Mouse (Mus musculus) cerebellum, postnatal 4 days (tissue): ENCODE results near the gene Ccl11.

Source experiments
- DNase-seq, 2 experiments: peaks; one replicate each; pipeline ENCODE4 v3.0.0; 2022; ENCODE audit warnings: low spot score in 2 of 2, mixed read lengths in 1 of 2

The Ccl11 gene

GRCm38 (mm10) chr11:82057646-82058045 is at the start of gene Ccl11:
Gene Ccl11, plus strand, starts transcription at chr11:82057823.
- no peak for DNase-seq

DNA sequence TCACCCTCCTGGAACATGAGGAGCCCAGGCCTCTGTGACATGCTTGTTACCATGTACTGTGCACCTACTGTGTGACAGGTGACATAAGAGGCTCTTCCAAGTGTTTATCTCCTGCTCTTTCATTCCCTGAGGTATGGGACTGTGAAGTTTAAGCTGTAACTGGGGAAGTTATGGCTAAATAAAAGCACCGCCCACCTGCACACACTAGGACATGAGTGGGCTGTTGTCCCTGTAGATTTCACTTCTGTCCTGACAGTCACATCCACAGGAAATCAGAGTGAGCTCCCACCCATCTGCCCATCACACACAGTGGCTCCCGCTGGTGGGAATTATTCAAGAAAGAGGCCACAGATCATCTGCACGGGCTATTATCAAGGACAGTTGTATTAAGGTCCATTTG is 47.5 kb upstream of the Ccl11 start:
- DNase-seq, result no peak

DNA sequence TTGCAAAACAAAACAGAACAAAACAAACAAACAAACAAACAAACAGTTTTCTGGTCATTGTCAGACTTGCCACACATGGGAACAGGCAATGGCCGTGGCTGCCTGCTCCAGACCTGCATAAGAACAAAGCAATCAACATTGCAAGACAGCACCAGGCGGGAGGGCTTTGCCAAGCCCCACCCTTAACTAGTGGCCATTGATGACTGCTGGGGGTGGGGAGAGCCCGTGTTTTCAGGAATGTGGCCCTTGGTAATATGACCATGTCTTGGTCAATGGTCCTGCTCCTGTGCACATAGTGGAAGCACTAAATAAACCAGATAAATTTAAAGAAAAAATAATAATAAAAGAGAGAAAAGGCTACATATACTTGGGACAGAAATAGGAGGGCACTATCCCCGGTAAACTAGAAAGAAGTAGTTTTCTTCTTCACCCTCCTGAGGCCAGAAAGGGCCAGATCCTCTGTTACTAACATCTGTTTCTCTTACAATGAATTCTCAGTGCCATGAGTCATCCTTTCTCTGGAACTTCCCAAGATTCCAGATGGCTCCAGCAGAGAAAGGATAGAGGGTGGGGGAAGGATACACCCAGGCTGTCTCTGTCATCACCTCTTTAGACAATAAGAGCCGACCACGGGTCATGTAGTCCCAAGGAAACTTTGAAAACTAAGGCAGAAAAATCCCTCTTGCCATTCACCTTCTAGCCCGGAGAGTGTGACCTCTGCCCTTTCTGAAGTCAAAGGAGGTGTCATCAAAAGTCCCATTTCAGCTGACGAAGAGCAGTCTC is 46.0 kb upstream of the Ccl11 start:
- no peak for DNase-seq

DNA sequence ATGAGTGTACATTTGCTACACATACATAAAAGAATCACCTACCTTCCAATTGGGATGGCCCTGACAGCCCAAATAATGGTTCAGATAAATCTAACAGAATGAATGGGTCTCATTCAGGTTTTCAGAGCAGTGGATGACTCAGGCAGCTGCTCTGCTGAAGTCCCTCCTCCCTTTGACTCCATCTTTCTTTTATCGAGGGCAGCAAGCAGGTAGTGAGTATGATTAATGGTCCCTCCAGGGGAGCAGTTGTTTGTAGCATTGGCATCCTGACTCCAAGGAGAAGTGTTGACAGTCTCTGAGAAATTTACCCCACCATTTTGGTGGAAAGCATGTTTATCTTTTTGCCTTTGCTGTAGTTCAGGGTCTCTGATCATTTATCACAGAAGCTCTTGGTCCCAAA is 43.9 kb upstream of the Ccl11 start:
- no peak for DNase-seq

GRCm38 (mm10) chr11:82015066-82015465 is 42.6 kb upstream of the Ccl11 start:
- DNase-seq, result no peak

GRCm38 (mm10) chr11:82016181-82016780 is 41.3 kb upstream of the Ccl11 start:
- DNase-seq, result no peak

DNA sequence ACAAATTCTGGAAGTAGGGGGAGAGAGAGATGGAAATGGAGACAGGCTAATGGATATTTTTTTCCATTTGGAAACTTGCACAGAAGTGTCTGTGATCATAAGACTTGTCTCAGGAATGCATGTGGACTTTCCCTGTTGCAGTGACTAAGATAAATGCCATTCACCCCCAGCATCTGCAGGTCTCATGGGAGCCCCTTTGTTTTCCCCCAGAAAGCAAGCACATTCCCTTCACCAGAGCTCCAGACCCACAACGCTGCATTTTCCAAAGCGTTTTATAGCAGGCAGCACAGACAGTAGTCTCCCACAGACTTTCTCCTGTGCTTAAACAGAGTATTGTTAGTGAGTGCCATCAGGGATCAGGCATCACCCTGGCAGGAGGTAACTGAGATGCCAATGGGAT is 38.2 kb upstream of the Ccl11 start:
- DNase-seq, result no peak

DNA sequence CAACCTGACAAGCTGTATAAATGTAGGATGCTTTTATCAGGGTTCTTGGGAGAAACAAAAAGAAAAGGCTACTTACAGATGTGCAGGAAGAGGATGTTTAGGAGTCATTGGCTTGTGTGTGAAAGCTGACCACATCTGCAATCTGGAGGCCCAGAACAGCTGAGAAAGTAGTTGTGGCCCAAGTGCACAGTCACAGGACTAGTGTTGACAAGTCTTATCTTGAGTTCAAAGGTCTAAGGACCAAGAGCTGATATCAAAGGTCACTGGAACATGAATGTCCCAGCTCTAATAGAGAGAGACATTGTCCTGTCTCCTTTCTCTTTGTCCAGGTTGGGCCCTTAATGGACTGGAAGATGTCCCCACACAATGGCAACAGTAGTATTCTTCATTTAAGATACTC is 37.8 kb upstream of the Ccl11 start:
- DNase-seq, result no peak

DNA sequence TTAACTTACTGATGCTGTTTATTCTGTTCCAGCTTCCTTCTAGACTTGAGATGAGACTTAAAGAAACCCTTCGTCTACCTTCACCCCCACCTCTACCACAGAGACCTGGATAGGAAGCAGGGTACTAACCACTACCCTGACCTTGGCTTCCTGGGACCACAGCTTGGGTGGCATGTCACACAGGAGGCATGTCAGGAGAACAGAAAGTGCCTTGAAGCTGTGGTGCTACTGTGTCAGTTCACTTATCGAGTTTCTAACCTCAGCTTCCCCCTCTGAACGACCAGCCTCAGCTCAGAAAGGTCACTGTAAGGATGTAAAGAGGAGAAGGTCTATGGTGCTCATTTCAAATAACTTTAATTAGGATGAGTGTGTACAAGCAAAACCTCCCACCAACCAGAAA is 36.2 kb upstream of the Ccl11 start:
- DNase-seq, result no peak

GRCm38 (mm10) chr11:82022504-82023056 is 35.0 kb upstream of the Ccl11 start:
- no peak for DNase-seq

DNA sequence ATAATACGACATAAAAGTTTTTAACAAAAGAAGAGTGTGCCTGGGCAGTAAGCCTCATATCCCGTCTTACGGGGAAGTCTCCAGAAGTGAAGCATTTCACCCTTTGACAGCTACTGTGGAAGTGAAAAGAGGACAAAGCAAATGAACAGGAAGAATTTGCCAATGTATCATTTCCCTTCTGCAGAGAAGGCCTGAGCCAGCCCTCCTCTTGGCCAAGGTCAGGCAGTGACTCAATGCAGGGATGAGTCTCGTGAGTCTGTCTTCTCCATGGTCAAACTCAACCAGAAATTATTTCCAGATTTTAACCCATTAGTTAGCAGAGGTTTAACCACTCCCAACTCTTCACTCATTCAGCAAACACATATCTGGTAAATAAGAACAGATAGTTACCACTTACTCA is 33.9 kb upstream of the Ccl11 start:
- DNase-seq, result no peak

DNA sequence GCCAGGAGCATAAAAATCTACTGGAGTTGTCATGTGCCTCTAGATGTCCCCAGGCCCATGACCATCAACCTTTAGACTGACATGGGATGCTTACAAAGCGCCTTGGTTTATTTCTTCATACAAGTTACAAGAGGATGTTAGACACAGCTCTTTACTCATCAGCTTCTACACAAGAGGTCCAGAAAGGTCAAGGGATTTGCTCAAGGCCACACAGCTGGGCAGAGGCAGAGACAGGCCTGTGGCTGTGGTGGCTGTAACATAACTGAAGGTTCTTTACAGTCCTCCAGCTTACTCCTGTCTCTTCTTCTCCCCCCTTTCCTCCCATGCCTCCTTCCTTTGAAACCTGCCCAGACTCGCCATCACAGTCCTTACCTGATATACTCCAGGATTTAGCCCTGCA is 27.5 kb upstream of the Ccl11 start:
- DNase-seq, result no peak

DNA sequence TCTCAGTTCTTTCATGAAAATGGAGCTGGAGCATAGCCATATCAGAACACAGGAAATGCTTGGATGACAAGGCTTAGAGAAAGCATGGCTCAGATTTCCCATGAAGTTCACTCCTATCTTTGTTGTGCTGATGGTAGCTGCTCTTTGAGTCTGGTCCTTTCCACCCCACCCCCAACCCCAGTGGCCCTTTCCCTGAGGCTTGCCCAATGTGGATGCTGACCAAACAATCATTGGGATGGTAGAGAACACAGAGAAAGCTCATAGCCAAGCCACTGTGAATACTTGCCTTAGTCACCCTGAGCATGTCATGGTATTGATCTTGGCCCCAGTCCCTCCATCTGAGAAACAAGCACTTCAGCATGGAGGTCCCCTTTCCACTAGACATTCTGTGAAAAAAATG is 25.5 kb upstream of the Ccl11 start:
- DNase-seq, result no peak

GRCm38 (mm10) chr11:82032678-82033344 is 24.8 kb upstream of the Ccl11 start:
- no peak for DNase-seq

GRCm38 (mm10) chr11:82034446-82034845 is 23.2 kb upstream of the Ccl11 start:
- no peak for DNase-seq

DNA sequence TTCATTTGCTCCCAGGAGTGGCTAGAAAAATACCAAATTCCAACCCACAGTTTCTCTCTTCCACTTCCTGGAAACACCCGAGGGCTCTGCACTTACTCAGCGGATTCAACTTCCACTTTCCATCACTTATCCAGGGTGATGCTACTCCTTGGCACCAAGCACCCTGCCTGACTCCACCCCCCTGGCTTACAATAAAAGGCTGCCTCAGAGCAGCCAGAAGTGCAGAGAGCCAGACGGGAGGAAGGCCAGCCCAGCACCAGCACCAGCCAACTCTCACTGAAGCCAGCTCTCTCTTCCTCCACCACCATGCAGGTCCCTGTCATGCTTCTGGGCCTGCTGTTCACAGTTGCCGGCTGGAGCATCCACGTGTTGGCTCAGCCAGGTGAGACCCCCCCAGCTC is 22.3 kb upstream of the Ccl11 start, which contains the start of gene Ccl2:
Ccl2 (plus strand) TSS at position 216 of the 400 bp plus-strand sequence.
- DNase-seq, result peak in 1 of 2 experiments; percentile 51

DNA sequence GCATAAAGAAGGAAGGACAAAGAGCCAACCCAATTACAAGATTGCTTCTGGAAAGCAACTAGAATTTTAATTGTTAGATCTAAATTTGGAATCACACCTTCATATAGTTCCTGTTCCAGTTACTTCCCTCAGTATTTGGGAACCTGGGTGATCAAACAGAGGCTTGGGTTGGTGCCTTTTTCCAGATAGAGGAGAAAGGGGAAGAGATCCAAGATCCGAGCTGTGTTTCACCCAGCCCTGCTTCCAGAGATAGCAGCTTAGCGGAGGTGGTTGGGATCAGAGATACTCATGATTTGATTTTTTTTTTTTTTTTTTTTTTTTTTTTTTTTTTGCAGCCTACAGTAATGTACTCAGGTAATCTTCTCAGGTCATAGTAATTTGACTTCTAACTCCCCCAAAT is 21.8 kb upstream of the Ccl11 start:
- DNase-seq, result no peak

DNA sequence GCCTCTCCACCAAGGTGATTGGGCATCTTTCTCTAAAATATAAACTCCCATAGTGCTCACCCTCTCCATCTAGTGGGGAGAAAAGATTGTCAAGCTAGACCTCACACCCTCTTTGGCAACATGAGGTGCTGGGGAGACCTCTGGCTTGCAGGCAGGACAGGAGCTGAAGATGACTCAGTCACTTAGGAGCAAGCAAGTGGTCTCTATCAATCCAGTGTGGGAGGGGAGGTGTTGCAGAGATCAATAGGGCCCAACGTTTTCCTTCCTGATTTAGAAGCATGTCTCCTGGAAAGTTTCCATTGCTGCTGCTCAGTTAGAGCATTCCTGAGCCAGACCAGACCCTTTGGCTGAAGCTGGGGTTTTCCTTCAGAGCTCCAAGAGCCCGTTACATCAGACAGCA is 19.1 kb upstream of the Ccl11 start, which contains the start of gene Gm17268:
Gm17268 (minus strand) TSS at position 28 of the 400 bp plus-strand sequence.
- DNase-seq, result no peak

DNA sequence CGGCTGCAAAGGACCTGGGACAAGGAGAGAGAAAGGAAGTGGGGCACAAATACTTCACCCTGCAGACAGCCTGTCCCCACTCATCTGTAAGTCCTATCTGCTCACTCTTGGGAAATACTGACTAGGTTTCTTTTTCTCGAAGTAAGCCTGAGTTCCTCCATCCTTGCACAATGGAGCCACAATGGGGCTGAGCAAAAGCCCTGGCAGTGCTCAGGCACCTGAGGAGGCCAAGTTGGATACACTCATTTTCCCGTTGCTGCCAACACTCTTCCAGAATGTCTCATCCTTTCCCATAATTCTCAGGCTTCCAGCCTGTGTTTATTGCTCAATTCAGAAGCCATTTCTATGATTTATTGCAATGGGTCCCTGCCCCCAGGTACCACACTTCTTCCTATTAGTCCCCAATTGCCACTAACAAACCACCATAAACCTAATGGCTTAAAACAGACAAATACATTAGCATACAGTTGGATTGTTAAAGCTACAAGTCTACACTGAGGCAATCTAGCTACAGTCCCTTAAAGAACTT is 18.4 kb upstream of the Ccl11 start:
- DNase-seq, result no peak

GRCm38 (mm10) chr11:82041671-82042080 is 15.9 kb upstream of the Ccl11 start:
- no peak for DNase-seq

DNA sequence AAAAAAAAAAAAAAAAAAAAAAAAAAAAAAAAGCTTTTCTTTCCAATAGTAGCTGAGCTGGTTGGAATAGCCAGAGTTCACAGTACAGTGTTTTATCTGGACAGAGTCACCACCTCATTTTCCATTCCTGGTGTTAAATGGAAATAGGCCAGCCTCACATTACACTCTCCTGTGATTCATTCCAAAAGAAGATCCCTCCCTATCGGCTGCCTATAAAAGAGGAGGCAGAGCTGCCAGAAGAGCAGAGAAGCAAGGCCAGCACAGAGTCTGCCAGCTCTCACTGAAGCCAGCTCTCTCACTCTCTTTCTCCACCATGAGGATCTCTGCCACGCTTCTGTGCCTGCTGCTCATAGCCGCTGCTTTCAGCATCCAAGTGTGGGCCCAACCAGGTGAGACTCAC is 12.2 kb upstream of the Ccl11 start, which contains the start of gene Ccl7:
Ccl7 (plus strand) TSS at position 242 of the 400 bp plus-strand sequence.
- DNase-seq, result peak in 1 of 2 experiments; percentile 4
